Comparison of ENCODE assay signal across 8 mouse cellular contexts in the genomic region with DNA sequence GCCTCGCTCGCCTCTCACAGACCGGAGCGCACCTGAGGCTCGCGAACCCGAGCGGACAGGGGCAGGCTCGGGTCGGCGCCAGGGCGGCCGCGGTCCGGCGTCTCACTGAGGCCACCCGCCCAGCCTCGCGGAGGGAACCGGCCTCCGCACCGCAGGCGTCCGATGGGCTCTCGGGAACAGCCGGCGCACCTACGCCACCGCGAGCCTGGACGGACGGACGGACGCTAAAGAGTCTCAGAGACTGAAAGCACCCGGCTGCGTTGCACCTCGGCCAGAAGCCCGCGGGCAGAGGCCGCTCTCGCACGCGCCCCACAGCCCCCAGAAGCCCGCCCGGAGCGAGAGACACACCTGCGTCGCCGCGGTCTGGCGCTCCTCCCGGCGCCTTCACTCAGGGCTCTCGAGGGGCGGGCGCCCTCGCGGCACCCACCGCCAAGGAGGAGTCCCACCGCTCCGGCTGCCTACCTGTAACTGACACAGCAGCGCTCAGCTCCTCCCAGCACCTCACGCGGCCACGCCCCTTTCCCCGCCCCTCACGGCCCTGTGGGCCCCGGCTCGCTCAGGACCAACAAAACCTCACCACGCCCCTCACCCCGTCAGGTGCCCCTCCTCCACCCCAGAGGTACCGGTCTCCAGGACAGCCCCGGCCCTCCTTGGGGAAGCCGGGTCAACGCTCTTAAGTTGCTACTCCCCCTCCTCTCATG. TPM values are rescaled to one million over a fixed set of nuclear protein-coding genes. Genes with fewer than 3 reads are reported as not detected.
DNase-seq lines count a peak whose midpoint lies in the region; ATAC-seq and TF ChIP-seq lines count a peak whose summit lies in the region.

Tc2n (minus strand) TSS at position 470 of the 701 bp plus-strand sequence.

- no peak for TF ChIP-seq CTCF in C2C12 (IDR thresholded peaks at IDR 0.05; ENCODE audit: control insufficient read depth, insufficient read depth, insufficient read length)
- no peak for TF ChIP-seq CTCF in bone marrow, adult 2 months (IDR thresholded peaks at IDR 0.05; ENCODE audit: control insufficient read depth, insufficient read depth, low read length)
- TF ChIP-seq CTCF in kidney, postnatal 0 days (IDR thresholded peaks at IDR 0.05; ENCODE audit: low read depth): no peak
- no peak for TF ChIP-seq CTCF in thymus, adult 2 months (IDR thresholded peaks at IDR 0.05; ENCODE audit: borderline replicate concordance, control insufficient read depth, extremely low read depth, insufficient read depth, low read length, poor library complexity)

- WGBS in bone marrow, adult 2 months: under 1% methylated on average over 72 of the region's 75 CpGs
- WGBS in embryonic facial prominence, embryonic 15.5 days: under 1% methylated on average over 74 of the region's 75 CpGs
- WGBS in heart, embryonic 13.5 days: under 1% methylated on average over 66 of the region's 75 CpGs
- WGBS in kidney, postnatal 0 days: under 1% methylated on average over 72 of the region's 75 CpGs
- WGBS in neural tube, embryonic 14.5 days: under 1% methylated on average over 62 of the region's 75 CpGs
- WGBS in thymus, adult 2 months: under 1% methylated on average over 74 of the region's 75 CpGs

- H3K4me2 ChIP-seq in embryonic facial prominence, embryonic 15.5 days (replicated peaks): peak within 1 kb of the TSS; percentile 99
- H3K4me2 ChIP-seq in heart, embryonic 13.5 days: peak within 1 kb of the TSS; percentile 98
- peak within 1 kb of the TSS; percentile 99 for H3K4me2 ChIP-seq in kidney, postnatal 0 days (ENCODE audit: low read length)
- peak within 1 kb of the TSS; percentile 99 for H3K4me2 ChIP-seq in neural tube, embryonic 14.5 days (ENCODE audit: low read depth, low read length)

- no peaks in the 10 kb centered on the region for H3K9me3 ChIP-seq in embryonic facial prominence, embryonic 15.5 days (replicated peaks)
- no peaks in the 10 kb centered on the region for H3K9me3 ChIP-seq in heart, embryonic 13.5 days
- H3K9me3 ChIP-seq in kidney, postnatal 0 days (replicated peaks; ENCODE audit: low read length): no peaks in the 10 kb centered on the region
- H3K9me3 ChIP-seq in neural tube, embryonic 14.5 days (ENCODE audit: control insufficient read depth, low read length): no peaks in the 10 kb centered on the region

- H3K4me1 ChIP-seq in bone marrow, adult 2 months (ENCODE audit: control insufficient read depth, insufficient read depth, low read length): no peaks in the 10 kb centered on the region
- H3K4me1 ChIP-seq in embryonic facial prominence, embryonic 15.5 days: no peaks in the 10 kb centered on the region; the same call in 1 of the 2 replicates
- H3K4me1 ChIP-seq in heart, embryonic 13.5 days: no peaks in the 10 kb centered on the region
- H3K4me1 ChIP-seq in kidney, postnatal 0 days (replicated peaks; ENCODE audit: insufficient read depth, low read length): no peaks in the 10 kb centered on the region
- H3K4me1 ChIP-seq in neural tube, embryonic 14.5 days (ENCODE audit: control insufficient read depth, insufficient read depth, low read length): no peaks in the 10 kb centered on the region
- peaks cover 9% of the 10 kb centered on the region for H3K4me1 ChIP-seq in thymus, adult 2 months (replicated peaks; ENCODE audit: control insufficient read depth, insufficient read depth, low read length)

- no peaks in the 10 kb centered on the region for H3K79me2 ChIP-seq in C2C12 (ENCODE audit: control insufficient read depth, insufficient read depth)

- peak; percentile 67 for DNase-seq in kidney, postnatal 0 days (ENCODE audit: low spot score)
- peak; percentile 96 to 97 for DNase-seq in lung, adult 18-20 months
- DNase-seq in thymus, adult 2 months: peak; percentile 63

- H3ac ChIP-seq in C2C12 (ENCODE audit: control insufficient read depth, insufficient read length, low read depth): no peak within 1 kb of the TSS

- H3K79me3 ChIP-seq in C2C12 (ENCODE audit: low read depth): no peaks in the 10 kb centered on the region

- peaks cover 6% of the 10 kb centered on the region for H3K27me3 ChIP-seq in C2C12 (ENCODE audit: control insufficient read depth, insufficient read depth, insufficient read length)
- H3K27me3 ChIP-seq in embryonic facial prominence, embryonic 15.5 days: peaks cover 8% of the 10 kb centered on the region
- H3K27me3 ChIP-seq in heart, embryonic 13.5 days (replicated peaks): peaks cover 29% of the 10 kb centered on the region
- H3K27me3 ChIP-seq in kidney, postnatal 0 days (ENCODE audit: insufficient read depth, low read length): peaks cover 4% of the 10 kb centered on the region; the same call in 1 of the 2 replicates
- peaks cover 12% of the 10 kb centered on the region for H3K27me3 ChIP-seq in neural tube, embryonic 14.5 days (ENCODE audit: control insufficient read depth, insufficient read depth, low read length)
- H3K27me3 ChIP-seq in thymus, adult 2 months (ENCODE audit: control insufficient read depth, insufficient read depth, low read length): peaks cover 3% of the 10 kb centered on the region; the same call in 1 of the 2 replicates

- H3K27ac ChIP-seq in bone marrow, adult 2 months (ENCODE audit: control insufficient read depth, insufficient read depth, low read depth, low read length, poor library complexity): no peak within 1 kb of the TSS
- no peak within 1 kb of the TSS for H3K27ac ChIP-seq in embryonic facial prominence, embryonic 15.5 days (replicated peaks)
- H3K27ac ChIP-seq in heart, embryonic 13.5 days (replicated peaks): no peak within 1 kb of the TSS
- no peak within 1 kb of the TSS for H3K27ac ChIP-seq in kidney, postnatal 0 days
- H3K27ac ChIP-seq in neural tube, embryonic 14.5 days (ENCODE audit: low read depth, low read length): no peak within 1 kb of the TSS
- no peak within 1 kb of the TSS for H3K27ac ChIP-seq in thymus, adult 2 months (ENCODE audit: control insufficient read depth, insufficient read depth, low read length)

- no peak for TF ChIP-seq POLR2A in bone marrow, adult 2 months (IDR thresholded peaks at IDR 0.05; ENCODE audit: borderline replicate concordance, control insufficient read depth, low read depth, low read length)
- TF ChIP-seq POLR2A in thymus, adult 2 months (IDR thresholded peaks at IDR 0.05; ENCODE audit: control insufficient read depth, extremely low read depth, insufficient read depth, low read length, poor library complexity): no peak

- H3K36me3 ChIP-seq in C2C12 (ENCODE audit: control insufficient read depth, insufficient read depth): no peaks in the 10 kb centered on the region
- H3K36me3 ChIP-seq in embryonic facial prominence, embryonic 15.5 days: no peaks in the 10 kb centered on the region
- H3K36me3 ChIP-seq in heart, embryonic 13.5 days: no peaks in the 10 kb centered on the region
- H3K36me3 ChIP-seq in kidney, postnatal 0 days (ENCODE audit: insufficient read depth, low read length): no peaks in the 10 kb centered on the region
- no peaks in the 10 kb centered on the region for H3K36me3 ChIP-seq in neural tube, embryonic 14.5 days (ENCODE audit: control insufficient read depth, insufficient read depth, low read length)
- no peaks in the 10 kb centered on the region for H3K36me3 ChIP-seq in thymus, adult 2 months (ENCODE audit: control insufficient read depth, insufficient read depth, low read length)

- ATAC-seq in embryonic facial prominence, embryonic 15.5 days (ENCODE audit: insufficient number of reproducible peaks, low FRiP score, low TSS enrichment, low read depth): peak; percentile 96
- peak; percentile 94 for ATAC-seq in heart, embryonic 13.5 days (ENCODE audit: extremely low read depth, insufficient number of reproducible peaks, low FRiP score, low TSS enrichment)
- peak; percentile 99 for ATAC-seq in kidney, postnatal 0 days (replicated peaks; ENCODE audit: low FRiP score, low read depth)
- peak; percentile 96 for ATAC-seq in neural tube, embryonic 14.5 days (ENCODE audit: low read depth)

- peak within 1 kb of the TSS; percentile 2 for H3K4me3 ChIP-seq in C2C12 (ENCODE audit: insufficient read depth, poor library complexity, severe bottlenecking)
- peak within 1 kb of the TSS; percentile 32 for H3K4me3 ChIP-seq in bone marrow, adult 2 months (replicated peaks; ENCODE audit: control insufficient read depth, low read depth, low read length)
- H3K4me3 ChIP-seq in embryonic facial prominence, embryonic 15.5 days (replicated peaks): peak within 1 kb of the TSS; percentile 67
- H3K4me3 ChIP-seq in heart, embryonic 13.5 days: peak within 1 kb of the TSS; percentile 78
- peak within 1 kb of the TSS; percentile 69 for H3K4me3 ChIP-seq in kidney, postnatal 0 days (replicated peaks; ENCODE audit: low read depth, low read length)
- H3K4me3 ChIP-seq in neural tube, embryonic 14.5 days (ENCODE audit: low read depth, low read length): peak within 1 kb of the TSS; percentile 61
- peak within 1 kb of the TSS; percentile 43 for H3K4me3 ChIP-seq in thymus, adult 2 months (ENCODE audit: control insufficient read depth, insufficient read depth, low read length)

- peak within 1 kb of the TSS; percentile 33 for H3K9ac ChIP-seq in embryonic facial prominence, embryonic 15.5 days
- H3K9ac ChIP-seq in heart, embryonic 13.5 days: peak within 1 kb of the TSS; percentile 69
- H3K9ac ChIP-seq in kidney, postnatal 0 days (ENCODE audit: low read depth, low read length): peak within 1 kb of the TSS; percentile 39; the same call in 1 of the 2 replicates
- H3K9ac ChIP-seq in neural tube, embryonic 14.5 days (replicated peaks; ENCODE audit: low read depth, low read length): peak within 1 kb of the TSS; percentile 50

TF ChIP-seq in C2C12, 6 proteins besides CTCF, POLR2A, EP300 and RAD21:
- TF ChIP-seq USF1 (IDR thresholded peaks at IDR 0.05; ENCODE audit: low read depth) (no peak), MAX (IDR thresholded peaks at IDR 0.05) (no peak), FOSL1 (IDR thresholded peaks at IDR 0.05; ENCODE audit: insufficient read depth, low read length, poor library complexity, severe bottlenecking) (no peak), CEBPB (IDR thresholded peaks at IDR 0.05; ENCODE audit: low read depth) (no peak), MYOD1 (IDR thresholded peaks at IDR 0.05; ENCODE audit: control insufficient read depth, insufficient read length, low read depth) (no peak), MYOG (IDR thresholded peaks at IDR 0.05; ENCODE audit: control insufficient read depth, extremely low read depth, insufficient read length) (no peak)
TF ChIP-seq in C2C12: peak in this region for 0.

RNA-seq across cellular contexts. Expression of gene Tc2n, which starts in this region (rescaled TPM):
- polyA plus RNA-seq in C2C12 (2012; fragmentation: generic; extraction: Trizol): not detected
- not detected in 2 replicates for polyA plus RNA-seq in bone marrow, adult 2 months (2011; ENCODE audit: insufficient read depth, insufficient read length, low replicate concordance, missing spikeins)
- 1.1 and 2.0 TPM in 2 replicates for polyA plus RNA-seq in embryonic facial prominence, embryonic 15.5 days (2015; fragmentation: Nextera tagmentation; extraction: Ambion mirVana)
- polyA plus RNA-seq in heart, embryonic 13.5 days (2015; fragmentation: Nextera tagmentation; extraction: Ambion mirVana): 0.11 and 0.37 TPM in 2 replicates
- polyA plus RNA-seq in kidney, postnatal 0 days (2015; fragmentation: Nextera tagmentation; extraction: Ambion mirVana): 0.37 and 0.58 TPM in 2 replicates
- 0.17 and 0.32 TPM in 2 replicates for polyA plus RNA-seq in neural tube, embryonic 14.5 days (2014; fragmentation: Nextera tagmentation; extraction: Ambion mirVana)
- polyA plus RNA-seq in thymus, adult 2 months (2012; rRNA removed): 0.05 TPM in 1 of 2 replicates, not detected in the other

Comparison
In these comparisons a context has a peak if more than half of its experiments do, and no peak if none do; other contexts are left out.
1. Peak in ATAC-seq, H3K4me3 ChIP-seq, H3K9ac ChIP-seq and H3K4me2 ChIP-seq in heart, embryonic 13.5 days; RNA of the gene not detected or under 1 TPM.
2. Peak in DNase-seq, ATAC-seq, H3K4me3 ChIP-seq, H3K9ac ChIP-seq and H3K4me2 ChIP-seq in kidney, postnatal 0 days; RNA of the gene not detected or under 1 TPM.
3. Peak in ATAC-seq, H3K4me3 ChIP-seq, H3K9ac ChIP-seq and H3K4me2 ChIP-seq in neural tube, embryonic 14.5 days; RNA of the gene not detected or under 1 TPM.
4. Peak in DNase-seq and H3K4me3 ChIP-seq in thymus, adult 2 months; RNA of the gene not detected or under 1 TPM.
5. H3K4me3 ChIP-seq: peak in every context shown above with its lines; median percentile 78 in heart, embryonic 13.5 days; 69 in kidney, postnatal 0 days; 67 in embryonic facial prominence, embryonic 15.5 days; 61 in neural tube, embryonic 14.5 days; 43 in thymus, adult 2 months; 32 in bone marrow, adult 2 months; 2 in C2C12.